Mouse (Mus musculus): ENCODE measurements at regions not wholly inside any gene's neighbourhood (a gene's known extent, or its start where the extent isn't known, plus 50 kb on each side); places are given as distances from the start of the nearest gene placed in this dataset.

DNA sequence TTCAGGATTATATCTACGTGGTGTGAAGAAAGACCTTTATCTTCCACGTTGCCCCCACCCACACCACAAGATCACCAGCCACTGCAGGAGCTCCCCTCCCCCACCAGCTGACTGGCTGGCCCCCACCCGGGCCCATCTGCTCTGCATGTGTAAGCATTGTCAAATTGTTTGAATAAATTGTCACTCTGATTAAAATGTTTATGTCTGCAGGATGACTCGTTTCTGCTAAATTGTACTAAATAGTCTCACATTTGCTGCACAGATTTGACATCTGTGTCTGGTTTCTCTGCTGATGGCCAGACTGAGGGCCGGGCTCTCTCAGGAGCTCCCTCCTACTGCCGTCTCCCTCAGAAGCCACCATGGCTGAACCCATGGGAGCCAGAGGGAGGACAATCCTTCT is 119.2 kb upstream of the Pmepa1 start:
- Histone ChIP-seq H3K27ac (ENCODE audit: control insufficient read depth, low read depth, low read length) (no peak overlapping the region), H3K9ac (ENCODE audit: control insufficient read depth, low read depth, low read length, poor library complexity, severe bottlenecking) (no peak overlapping the region), H3K4me3 (ENCODE audit: control insufficient read depth in 1 of 2, insufficient read depth in 1 of 2, low read depth in 2 of 2, low read length in 2 of 2) (no peak overlapping the region), H3K27me3 (ENCODE audit: control insufficient read depth in 1 of 2, insufficient read depth in 2 of 2, low read length in 2 of 2) (no peaks in the 10 kb centered on the region), H3K4me1 (ENCODE audit: control insufficient read depth in 1 of 2, insufficient read depth in 2 of 2, low read length in 2 of 2) (no peaks in the 10 kb centered on the region), H3K36me3 (ENCODE audit: control insufficient read depth in 1 of 2, insufficient read depth in 2 of 2, low read length in 2 of 2) (no peaks in the 10 kb centered on the region), H3K9me3 (replicated peaks; ENCODE audit: insufficient read depth, low read length) (no peaks in the 10 kb centered on the region), H3K79me2 (ENCODE audit: control insufficient read depth, insufficient read depth, low read length, poor library complexity) (no peaks in the 10 kb centered on the region)
- TF ChIP-seq POLR2A (IDR thresholded peaks at IDR 0.05; ENCODE audit: control insufficient read depth in 1 of 2, insufficient read depth in 1 of 2, low read depth in 1 of 2, low read length in 2 of 2, poor library complexity in 1 of 2): no peak
- no peak for TF ChIP-seq MAZ (IDR thresholded peaks at IDR 0.05; ENCODE audit: low read depth, low read length)
- TF ChIP-seq ETS1 (IDR thresholded peaks at IDR 0.05; ENCODE audit: low read depth, low read length): no peak
- TF ChIP-seq ZKSCAN1 (IDR thresholded peaks at IDR 0.05; ENCODE audit: low read depth, low read length): no peak
- TF ChIP-seq E2F4 (IDR thresholded peaks at IDR 0.05; ENCODE audit: borderline replicate concordance, low read depth, low read length): no peak
- no peak for TF ChIP-seq HCFC1 (IDR thresholded peaks at IDR 0.05; ENCODE audit: low read depth, low read length)
- TF ChIP-seq SIN3A (IDR thresholded peaks at IDR 0.05; ENCODE audit: low read length): no peak
- no peak for DNase-seq (ENCODE audit: low read depth, low spot score)

DNA sequence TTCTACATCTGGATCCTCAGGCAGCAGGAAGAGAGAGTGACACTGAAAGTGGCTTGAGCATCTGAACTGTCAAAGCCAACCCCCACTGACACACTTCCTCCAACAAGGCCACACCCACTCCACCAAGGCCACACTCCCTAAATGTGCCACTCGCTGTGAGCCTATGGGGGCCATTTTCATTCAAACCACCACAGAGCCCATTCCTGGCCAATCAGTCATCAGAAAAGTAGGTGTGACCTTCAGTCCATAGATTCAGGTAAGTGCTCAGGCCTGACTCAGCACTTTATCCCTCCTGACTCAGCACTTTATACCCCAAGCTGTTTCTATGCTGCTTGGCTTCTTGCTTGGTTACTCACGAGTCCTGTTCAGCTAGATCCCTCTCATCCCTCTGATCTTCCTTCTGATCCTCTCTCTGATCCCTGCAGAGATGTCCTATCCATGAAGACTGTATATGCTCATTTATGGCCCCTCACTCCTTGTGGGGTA is 121.6 kb upstream of the Pmepa1 start:
- TF ChIP-seq CTCF (IDR thresholded peaks at IDR 0.05 in 2 of 3, conservative IDR thresholded peaks at IDR 0.05 in 1 of 3; ENCODE audit: control insufficient read depth in 1 of 3, insufficient read depth in 1 of 3, low read depth in 2 of 3, low read length in 3 of 3, poor library complexity in 1 of 3, severe bottlenecking in 1 of 3) (no peak), EP300 (IDR thresholded peaks at IDR 0.05; ENCODE audit: low read depth in 1 of 2, low read length in 2 of 2) (no peak), POLR2AphosphoS2 (IDR thresholded peaks at IDR 0.05; ENCODE audit: low read length) (no peak), ETS1 (IDR thresholded peaks at IDR 0.05; ENCODE audit: low read depth, low read length) (no peak), ZKSCAN1 (IDR thresholded peaks at IDR 0.05; ENCODE audit: low read depth, low read length) (no peak), ZC3H11A (IDR thresholded peaks at IDR 0.05; ENCODE audit: low read depth, low read length) (no peak), USF1 (IDR thresholded peaks at IDR 0.05; ENCODE audit: low read depth, low read length) (no peak), E2F4 (IDR thresholded peaks at IDR 0.05; ENCODE audit: borderline replicate concordance, low read depth, low read length) (no peak), TBP (IDR thresholded peaks at IDR 0.05; ENCODE audit: low read depth, low read length) (no peak), JUND (IDR thresholded peaks at IDR 0.05; ENCODE audit: low read depth, low read length) (no peak), MAX (IDR thresholded peaks at IDR 0.05; ENCODE audit: low read length) (no peak), NELFE (IDR thresholded peaks at IDR 0.05; ENCODE audit: low read depth, low read length) (no peak)
- Histone ChIP-seq H3K36me3 (ENCODE audit: control insufficient read depth in 1 of 2, insufficient read depth in 2 of 2, low read length in 2 of 2) (no peaks in the 10 kb centered on the region), H3K4me3 (ENCODE audit: control insufficient read depth in 1 of 2, insufficient read depth in 1 of 2, low read depth in 2 of 2, low read length in 2 of 2) (no peak overlapping the region), H3K9ac (ENCODE audit: control insufficient read depth, low read depth, low read length, poor library complexity, severe bottlenecking) (no peak overlapping the region), H3K4me1 (ENCODE audit: control insufficient read depth in 1 of 2, insufficient read depth in 2 of 2, low read length in 2 of 2) (no peaks in the 10 kb centered on the region), H3K27ac (ENCODE audit: control insufficient read depth, low read depth, low read length) (no peak overlapping the region), H3K9me3 (replicated peaks; ENCODE audit: insufficient read depth, low read length) (no peaks in the 10 kb centered on the region), H3K27me3 (ENCODE audit: control insufficient read depth in 1 of 2, insufficient read depth in 2 of 2, low read length in 2 of 2) (no peaks in the 10 kb centered on the region), H3K79me2 (ENCODE audit: control insufficient read depth, insufficient read depth, low read length, poor library complexity) (no peaks in the 10 kb centered on the region)
- DNase-seq (ENCODE audit: low read depth, low spot score): no peak

DNA sequence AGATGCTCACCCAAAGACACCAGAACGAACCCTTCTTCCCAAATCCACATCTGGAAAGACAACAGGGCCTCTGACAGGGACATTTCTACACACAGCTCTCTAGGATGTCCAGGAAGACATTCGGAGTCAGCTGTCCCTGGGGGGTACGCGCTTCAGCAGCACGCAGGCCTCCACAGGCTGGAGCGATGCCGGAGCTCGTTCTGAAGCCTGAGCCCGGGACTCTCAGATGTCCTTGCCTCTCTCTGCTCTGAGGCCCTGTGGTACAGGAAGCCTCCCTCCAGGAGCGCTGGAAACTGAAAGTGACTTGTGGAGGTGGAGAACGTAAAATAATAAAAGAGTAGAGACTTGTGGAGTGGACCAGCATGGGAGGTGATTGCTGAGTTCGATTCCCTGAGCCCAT is 116.8 kb upstream of the 1700021F07Rik start:
- Histone ChIP-seq H3K9me3 (replicated peaks; ENCODE audit: insufficient read depth, low read length) (no peaks in the 10 kb centered on the region), H3K79me2 (ENCODE audit: control insufficient read depth, insufficient read depth, low read length, poor library complexity) (no peaks in the 10 kb centered on the region), H3K9ac (ENCODE audit: control insufficient read depth, low read depth, low read length, poor library complexity, severe bottlenecking) (no peak overlapping the region), H3K4me3 (ENCODE audit: control insufficient read depth in 1 of 2, insufficient read depth in 1 of 2, low read depth in 2 of 2, low read length in 2 of 2) (no peak overlapping the region), H3K27ac (ENCODE audit: control insufficient read depth, low read depth, low read length) (no peak overlapping the region), H3K4me1 (ENCODE audit: control insufficient read depth in 1 of 2, insufficient read depth in 2 of 2, low read length in 2 of 2) (no peaks in the 10 kb centered on the region), H3K27me3 (ENCODE audit: control insufficient read depth in 1 of 2, insufficient read depth in 2 of 2, low read length in 2 of 2) (no peaks in the 10 kb centered on the region), H3K36me3 (ENCODE audit: control insufficient read depth in 1 of 2, insufficient read depth in 2 of 2, low read length in 2 of 2) (no peaks in the 10 kb centered on the region)
- no peak for DNase-seq (ENCODE audit: low read depth, low spot score)
- TF ChIP-seq CHD1 (IDR thresholded peaks at IDR 0.05; ENCODE audit: low read depth, low read length): no peak
- TF ChIP-seq ELF1 (IDR thresholded peaks at IDR 0.05; ENCODE audit: low read depth, low read length): no peak
- TF ChIP-seq GABPA (IDR thresholded peaks at IDR 0.05; ENCODE audit: low read depth, low read length): no peak
- no peak for TF ChIP-seq MXI1 (IDR thresholded peaks at IDR 0.05; ENCODE audit: low read depth, low read length)
- no peak for TF ChIP-seq MEF2A (IDR thresholded peaks at IDR 0.05; ENCODE audit: extremely low read depth, insufficient replicate concordance, low read depth, low read length, poor library complexity, severe bottlenecking)
- no peak for TF ChIP-seq RAD21 (IDR thresholded peaks at IDR 0.05; ENCODE audit: low read depth, low read length)
- no peak for TF ChIP-seq RCOR1 (IDR thresholded peaks at IDR 0.05; ENCODE audit: low read depth, low read length)
- no peak for TF ChIP-seq GATA1 (IDR thresholded peaks at IDR 0.05; ENCODE audit: low read depth, low read length)
- TF ChIP-seq TAL1 (IDR thresholded peaks at IDR 0.05; ENCODE audit: low read length): no peak
- no peak for TF ChIP-seq ZC3H11A (IDR thresholded peaks at IDR 0.05; ENCODE audit: low read depth, low read length)
- TF ChIP-seq ZMIZ1 (IDR thresholded peaks at IDR 0.05; ENCODE audit: low read depth, low read length): no peak
- TF ChIP-seq MYB (IDR thresholded peaks at IDR 0.05; ENCODE audit: low read depth, low read length): no peak
- no peak for TF ChIP-seq CTCF (IDR thresholded peaks at IDR 0.05 in 2 of 3, conservative IDR thresholded peaks at IDR 0.05 in 1 of 3; ENCODE audit: control insufficient read depth in 1 of 3, insufficient read depth in 1 of 3, low read depth in 2 of 3, low read length in 3 of 3, poor library complexity in 1 of 3, severe bottlenecking in 1 of 3)
- TF ChIP-seq ZNF384 (IDR thresholded peaks at IDR 0.05; ENCODE audit: low read depth, low read length): no peak
